In genomic region chr11:34871456-34871855, GRCm38 (mm10) we compare ENCODE assay signal across 16 mouse cellular contexts.
"Had no signal": no experiment of that assay in that cellular context is flagged by ENCODE, and none has a peak within 500 bp of the region (broad histone marks: within the 10 kb centered on the region; RNA-seq: fewer than 3 reads in every experiment).

No protein-coding gene starts in this region.

- ATAC-seq: liver, embryonic 12.5 days had no signal

- H3K27me3 ChIP-seq: limb, embryonic 15.5 days; liver, embryonic 12.5 days; neural tube, embryonic 15.5 days had no signal

- H3K9ac ChIP-seq: limb, embryonic 15.5 days; liver, embryonic 12.5 days; lung, embryonic 14.5 days; neural tube, embryonic 15.5 days had no signal

- H3K27ac ChIP-seq: limb, embryonic 15.5 days; liver, embryonic 12.5 days; midbrain, embryonic 10.5 days; neural tube, embryonic 15.5 days; stomach, postnatal 0 days had no signal

- H3K4me3 ChIP-seq: limb, embryonic 15.5 days; liver, embryonic 12.5 days; midbrain, embryonic 10.5 days; myocyte; neural tube, embryonic 15.5 days had no signal

- H3K4me1 ChIP-seq: limb, embryonic 15.5 days; liver, embryonic 12.5 days; midbrain, embryonic 10.5 days; neural tube, embryonic 15.5 days had no signal

- H3K36me3 ChIP-seq: limb, embryonic 15.5 days; liver, embryonic 12.5 days; midbrain, embryonic 10.5 days; neural tube, embryonic 15.5 days had no signal

- DNase-seq: kidney, postnatal 36 days; layer of hippocampus, adult 9-11 months; layer of hippocampus, postnatal 36 days; lung, embryonic 14.5 days; lung, postnatal 10 days; lung, postnatal 4 days; midbrain, embryonic 14.5 days; right cerebral cortex, adult 18-20 months; right cerebral cortex, postnatal 25 days; thymus, postnatal 14 days had no signal

- H3K4me2 ChIP-seq: limb, embryonic 15.5 days; liver, embryonic 12.5 days; lung, embryonic 14.5 days; neural tube, embryonic 15.5 days had no signal

- H3K9me3 ChIP-seq: limb, embryonic 15.5 days; liver, embryonic 12.5 days; midbrain, embryonic 10.5 days; neural tube, embryonic 15.5 days had no signal
